Mouse (Mus musculus): ENCODE data around the gene Piga. TPM values are rescaled to one million over a fixed set of nuclear protein-coding genes. Genes with fewer than 3 reads are reported as not detected.

The Piga gene
- 3.6 TPM for polyA plus RNA-seq (2014; fragmentation: Illumina TruSeq; extraction: RNeasy Lipid Tissue Mini Kit (QIAGEN cat#74804); ENCODE audit: low read depth, low replicate concordance)

GRCm38 (mm10) chrX:164419471-164419939 is at the start of gene Piga:
Gene Piga, plus strand, starts transcription at chrX:164419787.

GRCm38 (mm10) chrX:164373081-164373480 is 46.5 kb upstream of the Piga start, which contains the start of gene Vegfd:
Gene Vegfd, plus strand, starts transcription at chrX:164373378.

GRCm38 (mm10) chrX:164436709-164437108 is 17.1 kb downstream of the Piga start, which contains the start of gene Asb11:
Gene Asb11, plus strand, starts transcription at chrX:164436994.

Other genes with a start within 250 kb of the Piga start
- 3.5 TPM for gene Bmx, start 161.6 kb upstream of the Piga start, polyA plus RNA-seq (2014; fragmentation: Illumina TruSeq; extraction: RNeasy Lipid Tissue Mini Kit (QIAGEN cat#74804); ENCODE audit: low read depth, low replicate concordance)
- 11.8 TPM for gene Pir, start 150.4 kb upstream of the Piga start, polyA plus RNA-seq (2014; fragmentation: Illumina TruSeq; extraction: RNeasy Lipid Tissue Mini Kit (QIAGEN cat#74804); ENCODE audit: low read depth, low replicate concordance)
- gene Vegfd, start 46.4 kb upstream of the Piga start, polyA plus RNA-seq (2014; fragmentation: Illumina TruSeq; extraction: RNeasy Lipid Tissue Mini Kit (QIAGEN cat#74804); ENCODE audit: low read depth, low replicate concordance): 2.7 TPM
- gene Asb11, start 17.2 kb downstream of the Piga start, polyA plus RNA-seq (2014; fragmentation: Illumina TruSeq; extraction: RNeasy Lipid Tissue Mini Kit (QIAGEN cat#74804); ENCODE audit: low read depth, low replicate concordance): 269 TPM
- not detected for gene Asb9, start 86.5 kb downstream of the Piga start, polyA plus RNA-seq (2014; fragmentation: Illumina TruSeq; extraction: RNeasy Lipid Tissue Mini Kit (QIAGEN cat#74804); ENCODE audit: low read depth, low replicate concordance)

Data from heart, adult 10 weeks (tissue).